Mouse (Mus musculus) olfactory bulb, adult 2 months (tissue): ENCODE data around the gene Tnfrsf1b.

ENCODE experiments used
- CTCF ChIP-seq: fragments of 200-500 bp; IDR thresholded peaks from 2 replicates; pipeline ENCODE4 v1.5.1; 2012; ENCODE audit warnings: low read depth, mild to moderate bottlenecking, low read length, moderate library complexity; ENCODE audit not compliant: insufficient read depth
- POLR2A ChIP-seq: fragments of 200-500 bp; IDR thresholded peaks from 2 replicates; pipeline ENCODE4 v1.6.1; 2012; ENCODE audit warnings: mild to moderate bottlenecking, low read depth, low read length, moderate library complexity; ENCODE audit not compliant: insufficient read depth

DNA sequence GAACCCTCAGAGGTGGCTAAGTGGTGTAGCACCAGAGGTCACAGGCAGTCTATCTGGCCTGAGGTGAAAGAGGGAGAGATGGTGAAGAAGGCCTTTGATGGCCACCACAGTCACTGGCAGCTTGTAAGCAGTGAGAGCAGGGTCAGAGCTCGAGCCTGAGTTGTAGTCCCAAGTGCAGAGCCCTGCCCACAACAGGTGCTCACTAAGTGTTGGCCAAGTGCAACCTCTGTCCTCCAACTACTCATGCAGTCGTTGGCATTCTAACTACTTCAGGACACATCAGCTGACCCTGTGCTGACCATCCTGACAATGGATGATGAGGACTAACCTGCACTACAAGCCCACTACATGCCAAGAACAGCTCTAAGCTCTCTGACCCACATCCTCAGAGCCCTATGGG lies 59.1 kb downstream of the Tnfrsf1b start:
- TF ChIP-seq POLR2A: no peak
- TF ChIP-seq CTCF: no peak
